Mouse (Mus musculus) liver, adult 2 months (tissue): ENCODE measurements around the gene Lrrfip1.

Experiments
- CTCF ChIP-seq: fragments of 200-500 bp; IDR thresholded peaks from 2 replicates; pipeline ENCODE4 v1.5.1; 2011; ENCODE audit warnings: low read depth, low read length, control low read depth
- POLR2A ChIP-seq: fragments of 200-500 bp; IDR thresholded peaks from 2 replicates; pipeline ENCODE4 v1.6.1; 2011; ENCODE audit warnings: low read length, control low read depth; ENCODE audit not compliant: insufficient read depth; ENCODE audit errors: extremely low read depth

- TF ChIP-seq CTCF (no peak), POLR2A (no peak)
Measured at GRCm38 (mm10) chr1:91003522-91004253, 5.2 kb downstream of the Lrrfip1 start.
